In genomic region chrX:10575406-10575805, GRCm38 (mm10) we compare ENCODE assay signal across 14 mouse cellular contexts.
DNase-seq lines count a peak whose midpoint lies in the region; ATAC-seq and TF ChIP-seq lines count a peak whose summit lies in the region.
"Had no signal": no experiment of that assay in that cellular context is flagged by ENCODE, and none has a peak within 500 bp of the region (broad histone marks: within the 10 kb centered on the region; RNA-seq: fewer than 3 reads in every experiment).

No protein-coding gene starts in this region.

- no peak for TF ChIP-seq CTCF in heart, adult 2 months (IDR thresholded peaks at IDR 0.05)

- peak overlapping the region; percentile 10; the same call in 1 of the 2 replicates for H3K27ac ChIP-seq in heart, adult 2 months
- no peak overlapping the region for H3K27ac ChIP-seq in heart, embryonic 10.5 days
- H3K27ac ChIP-seq in kidney, embryonic 15.5 days = no peak overlapping the region
- no peak overlapping the region for H3K27ac ChIP-seq in hindbrain, embryonic 12.5 days
- H3K27ac ChIP-seq: forebrain, embryonic 13.5 days; liver, embryonic 14.5 days had no signal

- H3K4me3 ChIP-seq in heart, adult 2 months = no peak overlapping the region
- no peak overlapping the region for H3K4me3 ChIP-seq in heart, embryonic 10.5 days
- H3K4me3 ChIP-seq in kidney, embryonic 15.5 days (replicated peaks) = no peak overlapping the region
- H3K4me3 ChIP-seq in hindbrain, embryonic 12.5 days = no peak overlapping the region
- H3K4me3 ChIP-seq: forebrain, embryonic 13.5 days; neural tube, embryonic 13.5 days had no signal

- H3K36me3 ChIP-seq in heart, adult 2 months (ENCODE audit: control insufficient read depth, insufficient read depth, low read length) = peaks cover 5% of the 10 kb centered on the region
- no peaks in the 10 kb centered on the region for H3K36me3 ChIP-seq in heart, embryonic 10.5 days
- no peaks in the 10 kb centered on the region for H3K36me3 ChIP-seq in kidney, embryonic 15.5 days
- no peaks in the 10 kb centered on the region for H3K36me3 ChIP-seq in hindbrain, embryonic 12.5 days
- H3K36me3 ChIP-seq: neural tube, embryonic 13.5 days had no signal

- H3K4me1 ChIP-seq in heart, adult 2 months (ENCODE audit: control insufficient read depth, insufficient read depth, low read length) = peaks cover 3% of the 10 kb centered on the region
- no peaks in the 10 kb centered on the region for H3K4me1 ChIP-seq in heart, embryonic 10.5 days
- no peaks in the 10 kb centered on the region for H3K4me1 ChIP-seq in kidney, embryonic 15.5 days
- no peaks in the 10 kb centered on the region for H3K4me1 ChIP-seq in hindbrain, embryonic 12.5 days

- TF ChIP-seq POLR2A in heart, adult 2 months (IDR thresholded peaks at IDR 0.05; ENCODE audit: insufficient read depth, low read depth, low read length) = no peak

- no peak for ATAC-seq in kidney, embryonic 15.5 days (replicated peaks; ENCODE audit: low FRiP score)
- no peak for ATAC-seq in hindbrain, embryonic 12.5 days (ENCODE audit: low FRiP score)
- ATAC-seq: forebrain, embryonic 13.5 days had no signal

- H3K9me3 ChIP-seq in heart, embryonic 10.5 days = no peaks in the 10 kb centered on the region
- no peaks in the 10 kb centered on the region for H3K9me3 ChIP-seq in kidney, embryonic 15.5 days (replicated peaks)
- H3K9me3 ChIP-seq in hindbrain, embryonic 12.5 days (replicated peaks) = no peaks in the 10 kb centered on the region
- H3K9me3 ChIP-seq: forebrain, embryonic 13.5 days; neural tube, embryonic 13.5 days had no signal

- H3K79me2 ChIP-seq in heart, adult 2 months (replicated peaks; ENCODE audit: control insufficient read depth, insufficient read depth, low read length) = no peaks in the 10 kb centered on the region

- DNase-seq in heart, adult 2 months = no peak
- no peak for DNase-seq in heart, embryonic 10.5 days (ENCODE audit: low spot score)
- DNase-seq in kidney, postnatal 14 days = peak; percentile 29
- peak; percentile 5 for DNase-seq in ovary, postnatal 14 days (ENCODE audit: low spot score)
- DNase-seq in ovary, adult 18-20 months (ENCODE audit: low spot score) = no peak
- peak; percentile 23 for DNase-seq in heart, postnatal 4 days
- DNase-seq: adrenal gland, postnatal 36 days; gastrocnemius, postnatal 14 days; thymus, postnatal 25 days had no signal

- no peak overlapping the region for H3K4me2 ChIP-seq in kidney, embryonic 15.5 days
- H3K4me2 ChIP-seq in hindbrain, embryonic 12.5 days (replicated peaks) = no peak overlapping the region
- H3K4me2 ChIP-seq: forebrain, embryonic 13.5 days; neural tube, embryonic 13.5 days had no signal

- intact Hi-C loops in heart, adult 2 months (cut with DNase I) = loop anchor here (5.0 to 10.0 kb wide), 2 partner anchors 139 to 397 kb away; partner anchors contain the start of gene Mid1ip1

- H3K27me3 ChIP-seq in heart, adult 2 months (ENCODE audit: control insufficient read depth, insufficient read depth, low read length) = no peaks in the 10 kb centered on the region
- no peaks in the 10 kb centered on the region for H3K27me3 ChIP-seq in heart, embryonic 10.5 days (ENCODE audit: insufficient read depth, poor library complexity, severe bottlenecking)
- H3K27me3 ChIP-seq in kidney, embryonic 15.5 days = peaks cover 7% of the 10 kb centered on the region; the same call in 1 of the 2 replicates
- H3K27me3 ChIP-seq in hindbrain, embryonic 12.5 days = no peaks in the 10 kb centered on the region
- H3K27me3 ChIP-seq: forebrain, embryonic 13.5 days; neural tube, embryonic 13.5 days had no signal

- no peak for TF ChIP-seq EP300 in heart, adult 2 months (IDR thresholded peaks at IDR 0.05; ENCODE audit: insufficient read depth, low read depth, low read length)

- H3K9ac ChIP-seq in heart, adult 2 months (ENCODE audit: low read depth, low read length) = no peak overlapping the region
- no peak overlapping the region for H3K9ac ChIP-seq in kidney, embryonic 15.5 days
- no peak overlapping the region for H3K9ac ChIP-seq in hindbrain, embryonic 12.5 days
- H3K9ac ChIP-seq: forebrain, embryonic 13.5 days; liver, embryonic 14.5 days; neural tube, embryonic 13.5 days had no signal

- WGBS in heart, adult 2 months = 26% methylated on average over 2 of the region's 2 CpGs
- 61% methylated on average over 2 of the region's 2 CpGs for WGBS in heart, embryonic 10.5 days
- 47% methylated on average over 2 of the region's 2 CpGs for WGBS in kidney, embryonic 15.5 days
- WGBS in hindbrain, embryonic 12.5 days = 74% methylated on average over 2 of the region's 2 CpGs

Comparison
In these comparisons a context has a peak if more than half of its experiments do, and no peak if none do; other contexts are left out.
1. DNase-seq: peak in kidney, postnatal 14 days (single experiment), ovary, postnatal 14 days (single experiment) and heart, postnatal 4 days (single experiment); none in heart, adult 2 months (0 of 2), heart, embryonic 10.5 days (single experiment) and ovary, adult 18-20 months (single experiment).